Mouse (Mus musculus): Measurements from ENCODE around the gene Tac1.
"Not testable (repeated sequence)": the region's sequence is repeated elsewhere in the genome, so short reads cannot be mapped to it uniquely, and the experiment has no call there.

The Tac1 gene

DNA sequence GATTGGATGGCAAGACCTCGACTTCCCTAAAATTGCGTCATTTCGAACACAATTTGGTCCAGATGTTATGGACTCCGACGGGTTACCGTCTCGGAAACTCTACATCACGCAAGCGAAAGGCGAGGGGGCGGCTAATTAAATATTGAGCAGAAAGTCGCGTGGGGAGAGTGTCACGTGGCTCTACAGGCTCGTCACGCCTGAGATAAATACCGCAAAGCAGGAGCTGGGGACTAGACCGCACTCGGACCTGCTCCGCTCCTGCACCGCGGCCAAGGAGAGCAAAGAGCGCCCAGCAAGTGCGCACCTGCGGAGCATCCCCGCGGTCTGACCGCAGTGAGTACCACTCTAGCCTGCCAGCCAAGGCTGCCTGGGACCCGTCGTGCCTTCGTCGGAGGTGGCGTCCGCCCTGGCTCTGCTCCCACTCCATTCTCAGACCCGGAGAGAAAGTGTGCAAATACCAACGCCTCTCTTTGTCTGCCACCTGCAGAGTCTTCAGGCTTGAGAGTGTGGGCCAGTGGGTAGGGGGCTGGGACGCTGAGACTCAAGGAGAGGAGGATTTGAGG, at the start of gene Tac1:
Gene Tac1, plus strand, starts transcription at position 51 of the 563 bp plus-strand sequence.
- peak; percentile 29 for DNase-seq (ENCODE audit: low spot score in 2 of 2)

DNA sequence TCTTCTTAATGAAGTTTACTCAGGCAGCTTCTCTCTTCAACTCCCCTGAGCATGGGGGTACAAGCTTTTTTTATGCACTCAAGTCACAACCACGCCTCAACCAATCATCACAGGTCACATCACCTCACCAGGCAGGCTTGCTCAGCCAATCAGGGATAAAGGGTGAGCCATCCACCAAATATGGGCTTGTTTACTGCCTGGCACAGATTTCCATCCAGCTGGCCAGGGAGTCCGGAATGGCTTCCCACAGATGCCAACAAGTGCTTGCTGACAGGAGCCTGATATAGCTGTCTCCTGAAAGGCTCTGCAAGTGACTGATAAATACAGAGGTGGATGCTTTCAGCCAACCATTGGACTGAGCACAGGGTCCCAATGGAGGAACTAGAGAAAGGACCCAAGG, 11.2 kb upstream of the Tac1 start:
- not testable (repeated sequence) for DNase-seq (ENCODE audit: low spot score in 2 of 2)

DNA sequence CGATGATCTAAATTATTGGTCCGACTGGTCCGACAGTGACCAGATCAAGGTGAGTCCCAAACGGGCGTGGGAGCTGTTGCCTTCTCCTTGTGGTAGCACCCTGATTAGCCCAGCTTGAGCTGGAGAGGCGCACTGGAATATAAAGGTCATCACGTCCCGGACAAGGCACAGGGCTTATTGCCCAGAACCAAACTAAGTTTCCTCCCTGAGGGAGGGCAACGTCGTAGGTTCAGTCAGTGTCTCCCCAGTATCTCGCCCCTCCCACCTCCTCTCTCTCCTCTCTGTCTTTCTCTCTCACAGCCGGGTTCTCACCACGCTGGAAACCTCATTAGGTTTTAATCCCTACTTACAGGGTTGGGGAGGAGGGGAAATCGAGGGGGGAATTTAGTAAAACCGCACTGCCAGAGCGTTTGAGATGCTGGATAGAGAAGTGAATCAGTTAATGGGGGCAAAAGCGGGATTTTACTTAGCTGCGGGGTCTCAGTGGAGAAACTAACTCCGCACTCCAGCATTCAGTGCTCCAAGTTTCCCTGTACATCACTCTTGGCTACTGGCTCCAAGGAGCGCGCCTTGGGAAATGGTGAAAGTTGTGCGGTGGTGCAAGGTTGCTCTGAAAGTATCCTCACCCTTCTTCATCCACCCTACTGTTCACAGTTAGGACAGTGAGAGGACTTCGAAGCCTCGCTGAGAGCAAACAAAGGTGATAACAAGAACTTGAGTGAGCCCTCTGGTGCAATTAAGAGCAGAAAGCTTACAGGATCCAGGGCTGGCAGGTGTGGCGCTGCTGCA, 1.2 kb downstream of the Tac1 start:
- no peak for DNase-seq (ENCODE audit: low spot score in 2 of 2)

DNA sequence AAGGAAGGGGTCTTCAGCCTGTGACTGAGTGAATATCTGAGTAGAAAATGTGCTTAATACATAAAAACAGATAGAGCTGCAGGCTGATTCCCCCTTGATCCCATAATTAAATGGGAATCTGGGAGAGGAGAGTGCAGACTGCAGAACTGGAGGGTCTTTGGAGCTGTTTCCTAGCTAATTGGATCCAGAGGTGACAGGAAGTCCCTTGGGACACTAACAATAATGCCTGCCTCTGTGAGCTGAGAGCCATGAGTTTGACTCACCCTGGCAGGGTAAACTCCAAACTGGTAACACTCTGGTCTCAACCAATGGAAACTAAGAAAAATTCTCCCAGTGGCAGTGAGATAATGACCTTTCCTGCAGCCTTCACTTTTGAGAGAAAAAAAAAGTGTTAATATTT, 3.5 kb downstream of the Tac1 start:
- no peak for DNase-seq (ENCODE audit: low spot score in 2 of 2)

GRCm38 (mm10) chr6:7562524-7562923, 7.8 kb downstream of the Tac1 start:
- DNase-seq (ENCODE audit: low spot score in 2 of 2): peak; percentile 35 to 44

GRCm38 (mm10) chr6:7564537-7564936, 9.9 kb downstream of the Tac1 start:
- no peak for DNase-seq (ENCODE audit: low spot score in 2 of 2)

- no peak for DNase-seq (ENCODE audit: low spot score in 2 of 2)
Observed at GRCm38 (mm10) chr6:7571144-7571543, 16.5 kb downstream of the Tac1 start.

GRCm38 (mm10) chr6:7578031-7578430, 23.4 kb downstream of the Tac1 start:
- DNase-seq (ENCODE audit: low spot score in 2 of 2): no peak

DNA sequence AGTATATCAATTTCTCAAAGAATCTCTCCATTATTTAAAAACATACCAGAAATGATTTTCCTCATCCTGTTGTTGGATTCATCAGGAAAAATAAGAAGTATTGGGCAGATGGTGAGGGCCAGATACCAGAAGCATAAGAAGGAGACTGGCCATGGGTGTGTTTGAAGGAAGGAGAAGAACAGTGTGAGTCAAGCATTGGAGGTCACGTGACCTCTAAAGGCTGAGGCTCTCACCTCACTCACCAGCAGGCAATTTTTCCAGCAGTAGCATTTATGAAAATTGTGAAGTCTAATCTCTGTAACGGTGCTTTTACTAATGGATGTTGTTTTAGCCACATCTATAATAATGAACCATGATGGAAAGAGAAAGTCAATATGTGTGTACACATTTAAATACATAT, 39.8 kb downstream of the Tac1 start:
- DNase-seq (ENCODE audit: low spot score in 2 of 2): no peak

- DNase-seq (ENCODE audit: low spot score in 2 of 2): no peak
Observed at GRCm38 (mm10) chr6:7598416-7598815, 43.7 kb downstream of the Tac1 start.

DNA sequence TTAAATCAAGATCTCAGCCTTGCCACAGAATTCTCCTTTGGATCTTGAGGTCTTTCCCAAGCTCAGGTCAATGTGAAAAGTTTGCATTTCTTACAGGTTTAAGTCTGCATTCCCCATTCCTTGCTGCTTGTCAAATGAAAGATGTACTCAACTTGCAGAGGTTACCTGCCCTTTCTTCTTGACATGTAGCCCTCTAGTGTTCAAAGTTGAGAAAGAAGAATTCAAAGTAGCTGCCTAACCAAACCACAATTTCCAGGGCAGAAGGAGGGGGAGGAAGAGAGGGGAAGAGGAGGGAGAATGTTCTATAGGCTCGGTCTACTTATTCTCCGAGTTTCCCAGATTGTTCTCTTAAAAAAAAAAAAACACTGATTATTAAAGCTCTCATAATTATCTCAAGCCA, 45.5 kb downstream of the Tac1 start:
- no peak for DNase-seq (ENCODE audit: low spot score in 2 of 2)

DNA sequence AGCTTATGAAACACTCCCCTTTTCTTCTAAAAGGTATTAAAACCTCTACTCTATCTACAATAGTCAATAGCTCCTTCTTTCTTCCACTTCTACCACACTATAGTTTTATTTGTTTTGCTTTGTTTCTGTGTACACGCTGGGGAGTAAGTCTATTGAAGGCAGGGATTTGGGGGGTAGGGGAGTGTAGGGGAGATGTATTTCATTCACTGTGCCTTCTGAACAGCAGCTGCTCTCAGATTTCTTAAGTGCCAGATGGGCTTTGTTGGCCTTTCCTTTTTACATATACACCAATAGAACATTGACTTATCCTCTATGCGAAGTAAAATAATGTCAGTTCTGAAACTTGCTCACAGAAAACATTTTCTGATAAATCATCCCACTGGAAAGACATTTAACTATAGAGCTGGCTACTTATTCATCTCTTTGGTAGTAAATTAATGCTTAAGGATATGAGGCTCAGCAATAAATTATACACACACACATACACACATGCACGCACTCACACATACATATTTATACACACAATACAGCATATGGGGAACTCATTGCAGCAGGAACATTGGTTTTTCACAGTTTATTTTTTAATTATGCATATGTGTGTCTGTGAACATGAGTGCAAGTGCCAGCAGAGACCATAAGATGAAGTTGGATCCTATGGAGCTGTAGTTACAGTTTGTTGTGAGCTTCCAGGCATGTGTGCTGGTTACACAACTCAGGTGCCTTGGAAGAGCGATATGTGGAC, 46.8 kb downstream of the Tac1 start:
- DNase-seq (ENCODE audit: low spot score in 2 of 2): no peak

- not testable (repeated sequence) for DNase-seq (ENCODE audit: low spot score in 2 of 2)
Observed at GRCm38 (mm10) chr6:7613676-7614075, 59.0 kb downstream of the Tac1 start.

Data from right cerebral cortex, postnatal 10 days (tissue).